Mouse (Mus musculus) layer of hippocampus, adult 9-11 months (tissue): Measurements from ENCODE around the gene Pgbd1.
"Not testable (repeated sequence)": the region's sequence is repeated elsewhere in the genome, so short reads cannot be mapped to it uniquely, and the experiment has no call there.

ENCODE experiments used
- DNase-seq: peaks from one replicate; pipeline ENCODE4 v3.0.0; 2022

The Pgbd1 gene

GRCm38 (mm10) chr13:21415266-21415665 lies 25.6 kb downstream of the Pgbd1 start:
- no peak for DNase-seq

DNA sequence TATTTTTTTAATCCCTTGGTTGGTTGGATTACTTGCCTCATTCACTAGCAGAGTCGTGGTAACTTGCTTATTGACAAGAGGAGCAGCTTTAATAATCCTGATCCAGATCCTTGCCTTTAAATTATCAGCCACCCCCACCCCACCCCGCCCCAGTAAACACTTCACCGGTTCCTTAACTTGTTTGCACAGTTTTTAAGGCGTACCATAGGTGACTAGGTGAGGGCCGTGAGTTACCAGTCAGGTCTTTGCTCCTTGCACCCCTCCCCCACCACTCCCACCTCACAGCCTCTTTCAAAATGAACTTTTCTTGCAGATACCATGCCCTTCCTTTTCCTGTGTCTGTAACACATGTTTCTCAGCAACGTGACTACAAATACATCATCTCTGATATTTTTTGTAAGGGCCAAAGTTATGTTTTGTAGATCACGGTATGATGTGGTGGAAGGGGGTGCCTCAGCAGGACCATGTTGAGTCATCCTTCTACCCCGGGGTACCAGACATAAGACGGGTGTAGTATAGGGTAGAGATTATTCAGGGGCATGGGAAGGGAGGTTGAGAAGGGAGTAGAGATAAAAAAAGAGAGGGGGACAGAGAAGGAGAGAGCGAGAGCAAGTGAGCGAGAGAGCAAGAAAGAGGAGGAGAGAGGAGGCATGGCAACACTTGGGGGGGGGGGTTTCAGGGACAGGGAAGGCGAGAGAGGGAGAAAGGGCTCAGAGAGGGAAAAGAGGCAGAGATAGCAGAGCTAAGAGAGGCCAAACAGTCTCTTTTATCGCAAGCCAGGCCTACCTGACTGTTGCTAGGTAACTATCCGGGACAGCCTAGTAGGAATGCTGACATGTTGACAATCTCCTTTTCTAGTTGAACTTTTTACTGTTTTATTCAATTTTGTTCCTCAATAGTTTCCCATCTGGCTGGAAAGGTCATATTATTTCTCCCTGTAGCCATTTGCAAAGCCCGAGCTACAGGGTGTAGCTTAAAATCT lies 26.3 kb downstream of the Pgbd1 start:
- DNase-seq: no peak

DNA sequence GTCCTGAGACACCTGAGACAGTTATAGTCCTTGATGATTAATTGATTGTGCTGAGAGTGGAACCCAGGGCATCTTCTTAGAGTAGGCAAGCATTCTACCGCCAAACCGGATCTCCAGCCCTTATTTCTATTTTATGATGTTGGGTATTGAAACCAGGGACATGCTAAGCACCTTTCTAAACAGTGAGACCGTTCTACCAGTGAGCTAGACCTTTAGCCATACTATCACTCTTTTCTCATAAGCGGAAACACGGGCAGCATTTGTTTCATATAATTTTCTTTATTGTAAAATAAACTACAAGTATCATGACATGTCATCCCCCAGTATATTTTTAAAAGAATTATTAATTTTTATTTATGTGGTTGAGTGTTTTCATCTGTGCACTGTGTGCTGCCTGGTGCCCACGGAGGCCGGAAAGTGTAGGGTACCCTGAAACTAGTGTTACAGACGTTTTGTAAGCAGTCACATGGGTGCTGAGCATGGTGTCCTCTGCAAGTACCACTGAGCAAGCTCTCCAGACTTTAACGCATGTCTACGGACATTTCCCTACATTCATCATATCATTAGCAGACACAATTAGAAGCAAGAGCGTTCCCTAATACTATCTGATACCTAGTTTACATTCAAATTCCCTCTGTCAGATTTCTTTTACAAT lies 31.9 kb downstream of the Pgbd1 start:
- DNase-seq: no peak

DNA sequence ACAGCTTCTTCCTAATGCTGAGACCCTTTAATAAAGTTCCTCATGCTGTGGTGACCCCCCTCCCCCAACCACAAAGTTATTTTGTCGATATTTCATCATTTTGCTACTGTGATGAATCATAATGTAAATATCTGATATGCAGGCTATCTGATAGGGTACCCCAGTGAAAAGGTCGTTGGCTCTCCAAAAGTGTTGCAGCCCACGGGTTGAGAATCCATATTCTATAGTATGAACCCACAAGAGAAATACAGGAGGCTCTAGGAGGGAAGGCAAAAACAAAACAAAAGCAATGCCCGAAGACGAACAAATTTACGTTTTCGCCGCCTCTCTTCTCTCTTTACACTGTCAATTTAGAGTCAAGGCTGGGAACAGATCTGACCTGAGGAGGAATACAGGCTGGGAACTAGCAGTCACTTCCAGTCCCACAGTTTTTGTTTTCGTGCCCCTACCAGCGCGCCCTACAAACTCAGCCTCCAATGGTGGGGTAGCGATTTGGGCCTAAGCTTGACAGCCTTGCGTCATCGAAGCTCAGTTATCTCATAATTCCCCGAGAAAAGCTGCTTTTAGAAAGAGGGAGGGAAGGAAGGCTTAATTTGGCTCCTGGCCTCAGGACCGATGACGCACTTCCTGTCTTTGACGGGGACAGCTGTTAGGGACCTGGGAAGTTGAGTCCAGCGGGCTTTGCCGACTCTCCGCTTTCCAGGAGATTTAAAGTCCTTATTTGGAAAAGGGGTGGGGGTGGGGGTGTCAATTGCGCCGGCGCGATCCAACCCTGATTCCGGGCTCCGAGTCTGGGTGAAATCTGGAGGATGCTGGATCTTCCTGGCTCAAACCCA lies 32.7 kb downstream of the Pgbd1 start:
- DNase-seq: peak; percentile 92

DNA sequence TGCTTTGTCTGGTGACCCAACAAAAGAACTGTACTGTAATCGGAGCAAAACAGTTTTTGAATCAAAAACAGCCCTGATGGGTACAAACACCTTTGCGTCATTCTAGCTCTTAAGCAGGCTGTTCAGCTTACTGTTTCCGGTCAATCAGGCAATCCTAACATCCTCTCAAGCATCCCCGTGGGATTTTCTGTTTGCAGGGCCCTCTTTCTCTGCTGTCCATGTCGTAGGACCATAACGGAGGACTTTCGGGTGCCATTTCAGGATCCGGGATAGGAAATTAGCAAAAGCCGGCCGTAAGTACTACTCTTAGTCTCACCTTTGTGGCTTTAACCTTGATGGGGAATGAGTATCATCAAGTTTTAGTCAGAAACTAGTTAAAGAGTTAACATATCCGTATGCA lies 33.5 kb downstream of the Pgbd1 start:
- no peak for DNase-seq

DNA sequence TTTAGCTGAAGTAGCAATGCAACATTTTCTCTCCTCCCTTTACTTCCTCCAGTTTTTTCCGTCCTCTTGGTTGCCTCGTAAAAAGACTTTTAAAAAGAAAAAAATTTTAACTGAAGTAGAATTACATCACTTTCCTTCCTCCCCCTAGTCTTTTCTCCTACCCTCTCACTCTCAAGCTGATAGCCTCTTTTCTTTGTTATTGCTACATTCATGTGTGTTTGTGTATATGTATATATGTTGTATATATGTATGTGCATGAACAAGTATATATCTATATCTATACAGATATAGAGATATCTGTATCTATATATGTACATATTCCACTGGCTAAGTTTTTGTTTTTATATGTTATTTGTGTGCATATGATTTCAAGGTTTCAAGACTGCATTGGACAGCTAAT lies 38.0 kb downstream of the Pgbd1 start:
- no peak for DNase-seq

DNA sequence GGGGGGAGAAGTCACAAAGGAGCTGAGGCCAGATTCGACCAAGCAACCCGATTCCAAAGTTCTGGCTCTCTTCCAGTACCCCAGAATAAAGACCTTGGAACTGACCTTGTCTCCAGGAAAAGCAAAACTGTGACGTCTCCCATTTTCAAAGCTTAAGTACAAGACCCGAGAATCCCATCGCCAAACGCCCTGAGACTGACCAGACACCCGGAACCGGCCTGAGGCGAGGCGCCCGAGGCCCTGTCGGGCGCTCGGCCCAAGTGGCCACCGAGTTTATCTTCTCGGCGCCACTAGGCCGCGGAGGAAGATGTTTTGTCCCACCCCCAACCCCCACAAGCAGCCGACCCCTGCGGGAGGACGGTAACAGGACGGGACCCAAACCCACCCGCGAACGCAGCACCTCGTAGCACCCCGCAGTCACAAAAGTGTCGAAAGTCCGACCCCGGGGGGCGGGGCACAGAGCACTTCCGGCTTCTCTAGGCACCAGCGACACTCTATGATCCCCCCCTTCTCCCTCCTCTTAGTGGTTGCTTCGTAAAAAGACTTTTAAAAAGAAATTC lies 38.5 kb downstream of the Pgbd1 start, which contains the start of gene Zkscan3:
Gene Zkscan3, minus strand, starts transcription at position 469 of the 560 bp plus-strand sequence.
- DNase-seq: peak; percentile 72

GRCm38 (mm10) chr13:21401636-21402286 lies 39.1 kb downstream of the Pgbd1 start:
- DNase-seq: no peak

- no peak for DNase-seq
Observed at GRCm38 (mm10) chr13:21401166-21401565, 39.7 kb downstream of the Pgbd1 start.

- no peak for DNase-seq
Observed at GRCm38 (mm10) chr13:21397486-21397885, 43.4 kb downstream of the Pgbd1 start.

- DNase-seq: not testable (repeated sequence)
Observed at GRCm38 (mm10) chr13:21396048-21396447, 44.8 kb downstream of the Pgbd1 start.

DNA sequence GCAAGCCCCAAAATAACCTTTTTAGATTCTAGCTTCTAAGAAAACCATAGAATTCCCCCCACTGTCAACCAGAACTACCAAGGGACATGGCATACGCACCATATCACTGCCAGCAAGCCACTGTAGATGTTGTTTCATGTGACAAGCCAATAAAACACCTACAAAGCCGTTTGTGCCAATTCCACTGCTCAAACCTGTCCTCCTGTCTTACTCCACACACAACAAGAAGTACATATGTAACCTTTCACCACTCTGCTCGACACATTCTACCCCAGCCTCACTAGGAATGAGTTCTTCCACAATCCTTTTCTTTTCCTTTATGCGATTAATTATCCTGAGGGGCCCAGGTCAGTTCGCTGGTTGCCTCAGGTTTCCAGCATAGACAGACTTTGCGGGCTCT lies 45.2 kb downstream of the Pgbd1 start:
- no peak for DNase-seq

DNA sequence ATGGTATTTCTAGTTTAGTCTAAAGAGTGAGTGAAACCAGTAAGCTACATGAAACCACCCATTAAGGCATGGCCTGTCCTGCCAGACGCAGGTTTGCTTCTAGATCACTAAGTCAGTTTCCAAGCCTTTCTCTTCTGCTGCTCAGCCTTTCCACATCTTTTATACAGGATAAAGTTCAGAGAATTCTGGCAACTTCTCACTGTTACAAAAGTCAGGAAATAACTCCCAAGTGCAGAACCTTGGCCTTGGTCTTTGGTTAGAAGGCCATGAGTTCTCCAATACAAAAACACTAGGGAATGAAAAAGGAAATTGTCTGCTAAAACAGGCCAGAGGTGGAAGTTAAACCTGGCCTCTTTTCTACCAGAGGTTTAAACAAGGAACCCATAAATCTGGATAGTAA lies 45.6 kb downstream of the Pgbd1 start:
- DNase-seq: no peak

GRCm38 (mm10) chr13:21377773-21378172 lies 63.1 kb downstream of the Pgbd1 start:
- no peak for DNase-seq

GRCm38 (mm10) chr13:21372700-21373099 lies 68.2 kb downstream of the Pgbd1 start:
- DNase-seq: no peak
